Mouse (Mus musculus) ES-Bruce4 (cell line): ENCODE data around the gene Stac.

Source experiments
- CTCF ChIP-seq: IDR thresholded peaks from one replicate; pipeline ENCODE4 v1.8.1; 2011; ENCODE audit warnings: low read depth, low read length
- POLR2A ChIP-seq: IDR thresholded peaks from one replicate; pipeline ENCODE4 v1.8.1; 2011; ENCODE audit warnings: low read length; ENCODE audit not compliant: insufficient read depth

DNA sequence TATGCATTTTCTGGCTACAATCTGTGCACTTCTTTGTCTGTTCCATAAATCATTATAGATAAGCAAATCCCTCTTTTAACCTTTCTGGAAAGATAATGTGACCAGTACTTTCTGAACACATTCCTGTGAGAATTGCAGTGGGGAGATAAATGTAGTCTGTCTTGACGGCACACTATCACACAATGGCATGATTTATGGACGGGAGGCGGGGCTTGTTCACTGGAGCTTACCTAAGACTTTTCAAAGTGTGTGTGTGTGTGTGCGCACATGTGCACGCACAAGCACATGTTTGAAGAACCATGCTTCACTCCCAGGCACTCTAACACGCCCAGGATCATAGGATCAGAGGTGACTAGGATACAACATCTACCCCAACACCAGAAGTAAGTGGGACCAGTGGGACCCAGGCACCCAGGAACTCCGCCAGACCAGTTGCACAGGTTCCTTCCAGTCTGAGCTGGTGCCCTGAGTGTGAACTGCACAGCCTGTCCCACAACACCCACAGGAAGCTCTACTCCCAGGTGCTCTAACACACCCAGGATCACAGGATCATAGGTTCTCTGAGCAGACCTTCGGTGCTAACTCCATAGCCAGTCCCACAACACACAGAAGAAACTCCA is 154.6 kb downstream of the Stac start:
- TF ChIP-seq POLR2A, result no peak
- no peak for TF ChIP-seq CTCF
